Comparison of ENCODE assay signal across 29 mouse cellular contexts in genomic region chr3:143107733-143108291, GRCm38 (mm10).
DNase-seq lines count a peak whose midpoint lies in the region; ATAC-seq and TF ChIP-seq lines count a peak whose summit lies in the region.
"Had no signal": no experiment of that assay in that cellular context is flagged by ENCODE, and none has a peak within 500 bp of the region (broad histone marks: within the 10 kb centered on the region; RNA-seq: fewer than 3 reads in every experiment).

No protein-coding gene starts in this region.

- no peak for TF ChIP-seq CTCF in kidney, adult 2 months (conservative IDR thresholded peaks at IDR 0.05; ENCODE audit: insufficient read depth, insufficient read length, low read depth, low read length)
- TF ChIP-seq CTCF in testis, adult 2 months (IDR thresholded peaks at IDR 0.05; ENCODE audit: control insufficient read depth, insufficient read depth, insufficient replicate concordance, low read depth, low read length): no peak
- no peak for TF ChIP-seq CTCF in stomach, postnatal 0 days (IDR thresholded peaks at IDR 0.05; ENCODE audit: low read depth)

- no peak overlapping the region for H3K4me2 ChIP-seq in limb, embryonic 11.5 days (ENCODE audit: low read depth, severe bottlenecking)
- no peak overlapping the region for H3K4me2 ChIP-seq in stomach, postnatal 0 days (replicated peaks; ENCODE audit: low read depth)
- H3K4me2 ChIP-seq: embryonic facial prominence, embryonic 15.5 days; forebrain, embryonic 13.5 days; hindbrain, embryonic 15.5 days; limb, embryonic 15.5 days; liver, embryonic 13.5 days; midbrain, embryonic 12.5 days; neural tube, embryonic 12.5 days had no signal

- H3K36me3 ChIP-seq in kidney, adult 2 months (ENCODE audit: control insufficient read depth, insufficient read depth, low read length): no peaks in the 10 kb centered on the region
- no peaks in the 10 kb centered on the region for H3K36me3 ChIP-seq in limb, embryonic 11.5 days (ENCODE audit: control insufficient read depth, insufficient read depth, low read length)
- H3K36me3 ChIP-seq in limb, embryonic 10.5 days: no peaks in the 10 kb centered on the region
- H3K36me3 ChIP-seq in testis, adult 2 months (ENCODE audit: control insufficient read depth, insufficient read depth, low read length): no peaks in the 10 kb centered on the region
- H3K36me3 ChIP-seq in stomach, postnatal 0 days (ENCODE audit: control insufficient read depth, insufficient read depth, low read length): no peaks in the 10 kb centered on the region
- H3K36me3 ChIP-seq: embryonic facial prominence, embryonic 15.5 days; hindbrain, embryonic 10.5 days; hindbrain, embryonic 15.5 days; limb, embryonic 15.5 days; liver, embryonic 13.5 days; midbrain, embryonic 12.5 days; neural tube, embryonic 12.5 days had no signal

- 27% methylated on average over 13 of the region's 13 CpGs for WGBS in kidney, adult 2 months
- 68% methylated on average over 13 of the region's 13 CpGs for whole genome bisulfite sequencing in limb, embryonic 11.5 days
- 81% methylated on average over 13 of the region's 13 CpGs for WGBS in limb, embryonic 10.5 days
- 43% methylated on average over 13 of the region's 13 CpGs for WGBS in stomach, postnatal 0 days

- H3K4me1 ChIP-seq in kidney, adult 2 months (ENCODE audit: control insufficient read depth, insufficient read depth, low read length): no peaks in the 10 kb centered on the region
- H3K4me1 ChIP-seq in limb, embryonic 11.5 days (ENCODE audit: control insufficient read depth, insufficient read depth, low read length): no peaks in the 10 kb centered on the region
- peaks cover 10% of the 10 kb centered on the region for H3K4me1 ChIP-seq in limb, embryonic 10.5 days
- peaks cover 2% of the 10 kb centered on the region; the same call in 1 of the 2 replicates for H3K4me1 ChIP-seq in testis, adult 2 months (ENCODE audit: control insufficient read depth, insufficient read depth, low read length)
- no peaks in the 10 kb centered on the region for H3K4me1 ChIP-seq in stomach, postnatal 0 days (replicated peaks; ENCODE audit: control insufficient read depth, insufficient read depth)
- H3K4me1 ChIP-seq: liver, embryonic 13.5 days; midbrain, embryonic 12.5 days had no signal

- DNase-seq in kidney, adult 2 months: no peak
- no peak for DNase-seq in kidney, postnatal 14 days
- peak; percentile 18 for DNase-seq in limb, embryonic 11.5 days (ENCODE audit: low spot score)
- DNase-seq in limb, embryonic 10.5 days (ENCODE audit: low spot score): no peak
- no peak for DNase-seq in testis, postnatal 14 days (ENCODE audit: low spot score)
- no peak for DNase-seq in stomach, postnatal 0 days (ENCODE audit: low spot score)
- DNase-seq in ovary, postnatal 14 days (ENCODE audit: low spot score): no peak
- DNase-seq: adrenal gland, postnatal 10 days; cerebellum, adult 8-10 months; cerebellum, postnatal 36 days; gastrocnemius, postnatal 10 days; heart, postnatal 14 days; kidney, adult 11 months; layer of hippocampus, adult 9-11 months; liver, embryonic 13.5 days; lung, adult 2 months; right cerebral cortex, postnatal 4 days; thymus, postnatal 36 days had no signal

- no peak overlapping the region for H3K9ac ChIP-seq in limb, embryonic 11.5 days (ENCODE audit: low read length)
- no peak overlapping the region for H3K9ac ChIP-seq in stomach, postnatal 0 days (ENCODE audit: low read length)
- H3K9ac ChIP-seq: embryonic facial prominence, embryonic 15.5 days; forebrain, embryonic 13.5 days; hindbrain, embryonic 15.5 days; limb, embryonic 15.5 days; liver, embryonic 13.5 days; midbrain, embryonic 12.5 days; neural tube, embryonic 12.5 days had no signal

- no peaks in the 10 kb centered on the region for H3K27me3 ChIP-seq in kidney, adult 2 months (replicated peaks; ENCODE audit: control insufficient read depth, insufficient read depth, low read length)
- no peaks in the 10 kb centered on the region for H3K27me3 ChIP-seq in limb, embryonic 11.5 days (ENCODE audit: control insufficient read depth, insufficient read depth, low read length)
- H3K27me3 ChIP-seq in limb, embryonic 10.5 days (ENCODE audit: low read depth, poor library complexity, severe bottlenecking): no peaks in the 10 kb centered on the region
- H3K27me3 ChIP-seq in testis, adult 2 months (ENCODE audit: control insufficient read depth, insufficient read depth, low read length): no peaks in the 10 kb centered on the region
- H3K27me3 ChIP-seq in stomach, postnatal 0 days (ENCODE audit: control insufficient read depth, insufficient read depth, low read length): no peaks in the 10 kb centered on the region
- H3K27me3 ChIP-seq: forebrain, embryonic 13.5 days; hindbrain, embryonic 15.5 days; limb, embryonic 15.5 days; midbrain, embryonic 12.5 days; neural tube, embryonic 12.5 days; Patski had no signal

- H3K4me3 ChIP-seq in kidney, adult 2 months (ENCODE audit: insufficient read depth, low read depth, low read length): 0 out of 2 replicates have a peak overlapping the region, but pooled peaks have one; percentile 11
- H3K4me3 ChIP-seq in limb, embryonic 11.5 days (ENCODE audit: low read depth, low read length): no peak overlapping the region
- no peak overlapping the region for H3K4me3 ChIP-seq in limb, embryonic 10.5 days
- H3K4me3 ChIP-seq in testis, adult 2 months (ENCODE audit: control insufficient read depth, low read depth, low read length): peak overlapping the region; percentile 67
- H3K4me3 ChIP-seq in stomach, postnatal 0 days (ENCODE audit: low read depth, low read length): no peak overlapping the region
- H3K4me3 ChIP-seq: embryonic facial prominence, embryonic 15.5 days; forebrain, embryonic 13.5 days; hindbrain, embryonic 10.5 days; hindbrain, embryonic 15.5 days; limb, embryonic 15.5 days; liver, embryonic 13.5 days; midbrain, embryonic 12.5 days; myocyte; neural tube, embryonic 12.5 days had no signal

- H3K9me3 ChIP-seq in limb, embryonic 11.5 days (ENCODE audit: control insufficient read depth, low read length): no peaks in the 10 kb centered on the region
- H3K9me3 ChIP-seq in limb, embryonic 10.5 days (replicated peaks): no peaks in the 10 kb centered on the region
- H3K9me3 ChIP-seq in stomach, postnatal 0 days (ENCODE audit: control insufficient read depth, low read length): no peaks in the 10 kb centered on the region
- H3K9me3 ChIP-seq: embryonic facial prominence, embryonic 15.5 days; forebrain, embryonic 13.5 days; hindbrain, embryonic 10.5 days; hindbrain, embryonic 15.5 days; limb, embryonic 15.5 days; liver, embryonic 13.5 days; midbrain, embryonic 12.5 days; neural tube, embryonic 12.5 days had no signal

- no peak overlapping the region for H3K27ac ChIP-seq in kidney, adult 2 months (ENCODE audit: insufficient read depth, low read depth, low read length)
- H3K27ac ChIP-seq in limb, embryonic 11.5 days (replicated peaks; ENCODE audit: low read depth, low read length): no peak overlapping the region
- no peak overlapping the region for H3K27ac ChIP-seq in limb, embryonic 10.5 days
- H3K27ac ChIP-seq in testis, adult 2 months (ENCODE audit: control insufficient read depth, insufficient read depth, low read depth, low read length): no peak overlapping the region
- H3K27ac ChIP-seq in stomach, postnatal 0 days (replicated peaks): 0 out of 2 replicates have a peak overlapping the region, but pooled peaks have one; percentile 8
- H3K27ac ChIP-seq: embryonic facial prominence, embryonic 15.5 days; forebrain, embryonic 13.5 days; hindbrain, embryonic 10.5 days; hindbrain, embryonic 15.5 days; limb, embryonic 15.5 days; liver, embryonic 13.5 days; midbrain, embryonic 12.5 days; neural tube, embryonic 12.5 days had no signal

- TF ChIP-seq EP300 in stomach, postnatal 0 days (optimal IDR thresholded peaks at IDR 0.05): no peak

- no peak for TF ChIP-seq POLR2A in kidney, adult 2 months (IDR thresholded peaks at IDR 0.05; ENCODE audit: low read depth, low read length)
- no peak for TF ChIP-seq POLR2A in testis, adult 2 months (IDR thresholded peaks at IDR 0.05; ENCODE audit: control insufficient read depth, low read depth, low read length)

- no peak for ATAC-seq in limb, embryonic 11.5 days (ENCODE audit: insufficient number of reproducible peaks, low FRiP score, low TSS enrichment, low read depth)
- ATAC-seq in stomach, postnatal 0 days (ENCODE audit: low FRiP score, low TSS enrichment): no peak
- ATAC-seq: forebrain, embryonic 13.5 days; inflammation-experienced regulatory T-cells, adult 6 months; Patski had no signal

Comparison
In these comparisons a context has a peak if more than half of its experiments do, and no peak if none do; other contexts are left out.
1. H3K4me3 ChIP-seq: peak in kidney, adult 2 months (single experiment) and testis, adult 2 months (single experiment); none in limb, embryonic 11.5 days (single experiment), limb, embryonic 10.5 days (single experiment) and stomach, postnatal 0 days (single experiment).